In the genomic region with DNA sequence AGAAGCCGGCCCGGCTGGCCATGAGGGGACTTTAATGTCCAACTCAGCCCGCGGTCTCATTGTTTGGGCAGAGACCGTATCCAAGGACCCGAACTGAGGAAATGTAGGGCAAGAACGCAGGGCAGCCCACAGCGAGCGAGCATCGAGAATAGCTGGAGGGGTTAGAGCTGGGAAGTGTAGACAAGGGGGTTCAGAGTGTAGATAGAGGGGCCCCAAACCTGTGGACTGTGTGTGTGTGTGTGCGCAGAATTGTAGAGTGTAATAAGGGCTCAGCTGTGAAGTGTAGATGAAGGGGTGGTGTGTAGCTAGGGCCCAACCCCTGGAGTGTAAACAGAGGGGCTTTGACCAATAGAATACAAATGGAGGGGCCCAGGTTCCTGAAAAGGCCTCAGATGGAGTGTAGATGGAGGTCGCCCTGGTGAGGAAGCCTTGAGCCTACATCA, we compare ENCODE assay signal across 8 mouse cellular contexts. TPM values are rescaled to one million over a fixed set of nuclear protein-coding genes. Genes with fewer than 3 reads are reported as not detected.
DNase-seq lines count a peak whose midpoint lies in the region; ATAC-seq and TF ChIP-seq lines count a peak whose summit lies in the region.

No protein-coding gene starts in this region.

- H3K9me3 ChIP-seq in forebrain, embryonic 16.5 days (ENCODE audit: control insufficient read depth, low read length): no peaks in the 10 kb centered on the region

- peak overlapping the region; percentile 77 for H3K4me2 ChIP-seq in forebrain, embryonic 16.5 days (ENCODE audit: low read length)

- H3K9ac ChIP-seq in forebrain, embryonic 16.5 days (replicated peaks; ENCODE audit: low read depth, low read length): peak overlapping the region; percentile 88

- whole genome bisulfite sequencing in forebrain, embryonic 16.5 days: under 1% methylated on average over 12 of the region's 12 CpGs

- peaks cover 31% of the 10 kb centered on the region for H3K4me1 ChIP-seq in forebrain, embryonic 16.5 days (replicated peaks; ENCODE audit: control insufficient read depth, insufficient read depth, low read length)

- peak overlapping the region; percentile 78 for H3K27ac ChIP-seq in left cerebral cortex, adult 2 months
- peak overlapping the region; percentile 79 for H3K27ac ChIP-seq in forebrain, embryonic 16.5 days (ENCODE audit: low read length)

- peak overlapping the region; percentile 66 for H3K4me3 ChIP-seq in left cerebral cortex, adult 2 months
- peak overlapping the region; percentile 70 for H3K4me3 ChIP-seq in forebrain, embryonic 16.5 days (replicated peaks; ENCODE audit: low read length)

- no peak for DNase-seq in left cerebral cortex, adult 2 months (ENCODE audit: extremely low spot score in 1 of 2, low spot score in 2 of 2)
- no peak for DNase-seq in left cerebral cortex, postnatal 25 days (ENCODE audit: low spot score in 2 of 2)
- DNase-seq in R1 (ENCODE audit: low read depth, low spot score): peak; percentile 52
- DNase-seq in lung, postnatal 14 days: peak; percentile 19
- no peak for DNase-seq in frontal cortex, postnatal 36 days (ENCODE audit: low spot score in 2 of 2)
- no peak for DNase-seq in left cerebral cortex, postnatal 14 days (ENCODE audit: low spot score in 2 of 2)
- DNase-seq in cerebellum, adult 11 months: no peak

- H3K36me3 ChIP-seq in forebrain, embryonic 16.5 days (ENCODE audit: control insufficient read depth, insufficient read depth): peaks cover 7% of the 10 kb centered on the region; the same call in 1 of the 2 replicates

- intact Hi-C loops in left cerebral cortex, adult 2 months (cut with DNase I): no loop called here
- intact Hi-C loops in left cerebral cortex, postnatal 25 days (cut with DNase I): no loop called here
- intact Hi-C loops in left cerebral cortex, postnatal 14 days (cut with DNase I): no loop called here

- no peak for TF ChIP-seq CTCF in left cerebral cortex, adult 2 months (IDR thresholded peaks at IDR 0.05)

- H3K27me3 ChIP-seq in forebrain, embryonic 16.5 days (replicated peaks; ENCODE audit: control insufficient read depth, insufficient read depth, low read length): no peaks in the 10 kb centered on the region

- peak; percentile 56 for ATAC-seq in forebrain, embryonic 16.5 days

RNA-seq across cellular contexts. Expression of gene Rgs12, which starts 0.5 kb away (rescaled TPM):
- 10 to 100 TPM; 40.5 to 48.3 TPM for total RNA-seq in left cerebral cortex, adult 2 months (2021)
- 10 to 100 TPM; 52.3 to 62.3 TPM for total RNA-seq in left cerebral cortex, postnatal 25 days (2021)
- polyA plus RNA-seq in forebrain, embryonic 16.5 days (2015; fragmentation: Nextera tagmentation; extraction: Ambion mirVana): 60.8 and 62.4 TPM in 2 replicates
- total RNA-seq in left cerebral cortex, postnatal 14 days (2021): 10 to 100 TPM; 56.0 to 65.8 TPM

RNA-seq across cellular contexts. Expression of gene Msantd1, which starts 42.0 kb away (rescaled TPM):
- 1 to 10 TPM; 4.2 to 6.7 TPM for total RNA-seq in left cerebral cortex, adult 2 months (2021)
- 1 to 10 TPM; 7.6 to 8.0 TPM for total RNA-seq in left cerebral cortex, postnatal 25 days (2021)
- polyA plus RNA-seq in forebrain, embryonic 16.5 days (2015; fragmentation: Nextera tagmentation; extraction: Ambion mirVana): 4.9 and 7.2 TPM in 2 replicates
- total RNA-seq in left cerebral cortex, postnatal 14 days (2021): 10 to 100 TPM; 10.1 to 10.3 TPM

Comparison
In these comparisons a context has a peak if more than half of its experiments do, and no peak if none do; other contexts are left out.
1. DNase-seq: peak in R1 (single experiment) and lung, postnatal 14 days (single experiment); none in left cerebral cortex, adult 2 months (0 of 2), left cerebral cortex, postnatal 25 days (0 of 2), frontal cortex, postnatal 36 days (0 of 2), left cerebral cortex, postnatal 14 days (0 of 2) and cerebellum, adult 11 months (single experiment).